Mouse (Mus musculus) midbrain, embryonic 13.5 days (tissue): ENCODE data around the gene Cdk12. TPM values are rescaled to one million over a fixed set of nuclear protein-coding genes. Genes with fewer than 3 reads are reported as not detected.

ENCODE experiments used
- ATAC-seq: fragments of 200-750 bp; cut with Nextera tagmentation; 2 replicates; pipeline ENCODE4 v1.8.0; 2017; ENCODE audit warnings: mild to moderate bottlenecking, moderate TSS enrichment, moderate library complexity
- H3K27ac ChIP-seq: fragments of 300-500 bp; sonication (generic); 2 replicates; pipeline ENCODE4 v1.5.1; 2015; ENCODE audit warnings: inconsistent platforms, mild to moderate bottlenecking, moderate library complexity
- H3K27me3 ChIP-seq: fragments of 300-500 bp; sonication (generic); 2 replicates; pipeline ENCODE4 v1.6.1; 2015; ENCODE audit warnings: mild to moderate bottlenecking, inconsistent platforms
- H3K36me3 ChIP-seq: fragments of 300-500 bp; sonication (generic); 2 replicates; pipeline ENCODE4 v1.6.1; 2015; ENCODE audit warnings: mild to moderate bottlenecking, inconsistent platforms
- H3K4me1 ChIP-seq: fragments of 300-500 bp; sonication (generic); replicated peaks from 2 replicates; pipeline ENCODE4 v1.6.1; 2015; ENCODE audit warnings: inconsistent platforms
- H3K4me2 ChIP-seq: fragments of 300-500 bp; sonication (generic); replicated peaks from 2 replicates; pipeline ENCODE4 v1.6.1; 2015; ENCODE audit warnings: moderate library complexity, mild to moderate bottlenecking, inconsistent platforms
- H3K4me3 ChIP-seq: fragments of 300-500 bp; sonication (generic); replicated peaks from 2 replicates; pipeline ENCODE4 v1.5.1; 2015; ENCODE audit warnings: mild to moderate bottlenecking, inconsistent platforms
- H3K9ac ChIP-seq: fragments of 300-500 bp; sonication (generic); replicated peaks from 2 replicates; pipeline ENCODE4 v1.6.1; 2015; ENCODE audit warnings: mild to moderate bottlenecking, inconsistent platforms
- H3K9me3 ChIP-seq: fragments of 300-500 bp; sonication (generic); 2 replicates; pipeline ENCODE4 v1.6.1; 2016; ENCODE audit warnings: mild to moderate bottlenecking, inconsistent platforms
- WGBS: fragments of 180-500 bp; shearing (Covaris S2); methylation state at CpG from one replicate; pipeline ENCODE4 v1.1.7; 2015; 5-methylcytosine and 5-hydroxymethylcytosine counted together
- polyA plus RNA-seq: library from polyadenylated mRNA; unstranded; fragments of >200 nt; fragmentation: Nextera tagmentation; extraction: Ambion mirVana; gene quantifications from 2 replicates; pipeline ENCODE4 v1.2.1, GENCODE M21; 2015

The Cdk12 gene
- polyA plus RNA-seq, 1 experiment from 2014 or later: 12.9 TPM

DNA sequence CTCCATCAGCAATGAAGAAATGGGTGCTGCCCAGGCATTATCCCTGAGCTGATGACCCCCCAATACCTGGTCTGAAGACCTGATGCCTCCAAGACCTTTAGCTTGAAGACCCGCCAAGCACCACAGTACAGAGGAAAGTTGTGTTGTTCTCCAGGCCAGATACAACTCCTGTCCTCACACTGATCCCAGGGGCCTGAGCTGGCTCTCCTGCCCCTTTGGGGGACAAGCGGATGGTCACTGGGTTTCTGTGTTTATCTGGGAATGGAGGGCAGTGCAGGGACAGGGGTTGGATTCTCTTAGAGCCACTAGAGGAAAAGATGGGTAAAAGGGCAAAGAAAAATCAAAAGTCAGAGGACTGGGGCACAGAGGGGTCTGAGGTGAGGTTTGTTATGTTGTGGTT is 117.1 kb downstream of the Cdk12 start:
- Histone ChIP-seq H3K4me1 (peaks cover 16% of the 10 kb centered on the region), H3K4me2 (no peak overlapping the region), H3K9ac (no peak overlapping the region), H3K27ac (no peak overlapping the region), H3K9me3 (no peaks in the 10 kb centered on the region), H3K4me3 (no peak overlapping the region), H3K27me3 (peaks cover 100% of the 10 kb centered on the region), H3K36me3 (no peaks in the 10 kb centered on the region)
- WGBS: 3% methylated on average over 2 of the region's 2 CpGs
- ATAC-seq: no peak

DNA sequence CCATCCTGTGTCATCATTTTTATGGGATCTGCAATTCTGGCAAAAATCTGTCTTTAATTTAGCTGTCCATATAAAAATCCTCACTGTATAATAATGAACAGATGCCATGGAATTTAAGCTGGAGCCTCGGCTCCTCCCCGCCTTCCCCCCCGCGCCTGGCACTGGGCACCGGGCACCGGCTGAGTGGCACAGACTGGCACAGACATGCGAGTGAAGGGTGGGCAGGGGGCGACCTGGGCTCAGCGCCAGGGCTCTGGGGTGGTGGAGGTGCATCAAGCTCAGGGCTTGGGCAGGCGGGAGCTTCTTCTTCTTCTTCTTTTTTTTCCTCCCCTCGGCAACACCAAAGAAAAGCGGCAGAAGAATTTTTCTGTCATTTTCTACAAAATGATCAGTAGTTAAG is 117.5 kb downstream of the Cdk12 start:
- ATAC-seq: no peak
- WGBS: 8% methylated on average over 12 of the region's 12 CpGs
- peaks cover 16% of the 10 kb centered on the region for H3K4me1 ChIP-seq
- H3K27me3 ChIP-seq: peaks cover 100% of the 10 kb centered on the region
- no peaks in the 10 kb centered on the region for H3K36me3 ChIP-seq
- no peak overlapping the region for H3K27ac ChIP-seq
- no peak overlapping the region for H3K4me2 ChIP-seq
- H3K9me3 ChIP-seq: no peaks in the 10 kb centered on the region
- H3K9ac ChIP-seq: no peak overlapping the region
- H3K4me3 ChIP-seq: no peak overlapping the region

DNA sequence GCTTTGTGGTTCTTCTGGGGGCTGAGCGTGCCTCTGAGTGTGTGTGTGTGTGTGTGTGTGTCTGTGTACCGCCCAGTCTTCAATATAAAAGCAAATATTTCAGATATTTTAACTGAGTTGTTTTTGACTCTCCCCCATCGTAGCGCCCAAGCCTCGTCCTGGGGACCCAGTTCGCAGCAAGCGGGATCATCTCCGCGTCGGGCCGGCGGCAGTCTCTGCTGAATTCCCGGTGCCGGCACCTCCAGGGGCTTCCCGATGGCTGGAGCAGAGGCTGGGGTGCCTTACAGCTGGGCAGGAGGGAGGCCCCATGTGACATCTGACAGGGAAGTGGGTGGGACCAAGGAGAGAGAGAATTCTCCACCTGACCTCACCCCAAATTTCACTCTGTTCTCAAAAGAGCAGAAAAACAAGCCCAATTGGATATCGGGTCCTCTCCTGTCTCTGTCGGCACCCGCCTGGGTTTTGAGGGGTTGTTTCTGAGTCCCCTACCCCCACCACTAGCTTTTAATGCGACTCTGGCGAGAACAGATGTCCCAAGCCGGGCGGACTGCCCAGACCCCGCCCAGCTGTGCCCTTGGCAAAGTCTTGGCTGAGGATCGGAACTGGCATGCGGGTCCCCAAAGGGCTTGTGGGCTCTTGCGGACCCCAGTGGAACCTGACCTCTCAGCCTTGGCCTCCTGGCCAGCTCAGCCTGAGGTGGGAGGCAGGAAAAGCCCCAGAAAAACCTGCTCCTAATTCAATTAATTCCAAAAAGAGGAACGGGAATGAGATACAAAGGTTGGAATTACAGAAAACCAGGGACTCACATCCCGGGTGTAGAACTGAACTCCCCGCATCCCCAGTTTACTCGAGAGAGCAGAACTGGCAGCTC is 118.2 kb downstream of the Cdk12 start:
- no peak overlapping the region for H3K27ac ChIP-seq
- H3K4me2 ChIP-seq: peak overlapping the region; percentile 25
- H3K9ac ChIP-seq: no peak overlapping the region
- WGBS: 2% methylated on average over 28 of the region's 30 CpGs
- H3K4me1 ChIP-seq: peaks cover 16% of the 10 kb centered on the region
- no peak for ATAC-seq
- H3K9me3 ChIP-seq: no peaks in the 10 kb centered on the region
- peaks cover 100% of the 10 kb centered on the region for H3K27me3 ChIP-seq
- no peaks in the 10 kb centered on the region for H3K36me3 ChIP-seq
- no peak overlapping the region for H3K4me3 ChIP-seq

DNA sequence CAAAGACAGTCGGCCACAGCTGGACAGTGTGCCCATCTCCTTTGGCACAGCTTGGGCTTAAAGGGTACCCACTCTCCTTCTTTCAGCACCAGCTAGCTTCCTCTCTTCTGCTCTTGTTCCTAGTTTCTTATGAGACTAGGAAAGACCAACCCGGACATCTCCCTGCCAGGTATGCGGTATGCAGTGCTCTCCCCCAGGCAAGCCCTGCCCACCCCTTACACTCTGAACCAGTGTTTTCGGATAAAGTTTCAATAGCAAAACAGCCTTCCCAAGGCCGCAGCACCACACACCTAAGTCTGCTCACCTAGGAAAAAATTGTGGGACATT is 118.8 kb downstream of the Cdk12 start:
- no peak overlapping the region for H3K4me2 ChIP-seq
- no peaks in the 10 kb centered on the region for H3K36me3 ChIP-seq
- no peak overlapping the region for H3K27ac ChIP-seq
- peaks cover 16% of the 10 kb centered on the region for H3K4me1 ChIP-seq
- H3K4me3 ChIP-seq: no peak overlapping the region
- ATAC-seq: no peak
- H3K27me3 ChIP-seq: peaks cover 100% of the 10 kb centered on the region
- no peaks in the 10 kb centered on the region for H3K9me3 ChIP-seq
- no peak overlapping the region for H3K9ac ChIP-seq
- 7% methylated on average over 5 of the region's 5 CpGs for WGBS

DNA sequence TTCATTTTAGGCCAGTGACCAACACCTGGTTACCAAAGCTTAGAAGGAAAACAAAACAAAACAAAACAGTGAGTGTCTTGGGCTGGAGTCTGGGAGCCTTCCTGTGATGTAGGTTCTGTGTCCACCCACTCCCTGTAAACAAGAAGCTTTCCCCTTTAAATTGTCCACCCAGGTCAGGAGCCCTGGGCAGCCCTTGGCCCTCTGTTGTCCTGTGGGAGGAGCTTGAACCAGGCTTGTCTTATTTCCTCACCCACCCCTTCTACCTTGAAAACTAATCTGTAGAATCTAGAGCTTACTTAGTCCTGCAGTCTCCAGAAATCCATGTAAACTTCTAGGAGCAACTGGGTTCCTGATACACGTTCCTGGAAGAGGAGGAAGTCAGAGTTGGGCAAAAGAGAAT is 119.3 kb downstream of the Cdk12 start:
- Histone ChIP-seq H3K27ac (no peak overlapping the region), H3K4me2 (no peak overlapping the region), H3K4me1 (peaks cover 21% of the 10 kb centered on the region), H3K9me3 (no peaks in the 10 kb centered on the region), H3K4me3 (no peak overlapping the region), H3K27me3 (peaks cover 100% of the 10 kb centered on the region), H3K9ac (no peak overlapping the region), H3K36me3 (no peaks in the 10 kb centered on the region)
- WGBS: 0% methylated on average over 1 of the region's 1 CpGs
- ATAC-seq: no peak

DNA sequence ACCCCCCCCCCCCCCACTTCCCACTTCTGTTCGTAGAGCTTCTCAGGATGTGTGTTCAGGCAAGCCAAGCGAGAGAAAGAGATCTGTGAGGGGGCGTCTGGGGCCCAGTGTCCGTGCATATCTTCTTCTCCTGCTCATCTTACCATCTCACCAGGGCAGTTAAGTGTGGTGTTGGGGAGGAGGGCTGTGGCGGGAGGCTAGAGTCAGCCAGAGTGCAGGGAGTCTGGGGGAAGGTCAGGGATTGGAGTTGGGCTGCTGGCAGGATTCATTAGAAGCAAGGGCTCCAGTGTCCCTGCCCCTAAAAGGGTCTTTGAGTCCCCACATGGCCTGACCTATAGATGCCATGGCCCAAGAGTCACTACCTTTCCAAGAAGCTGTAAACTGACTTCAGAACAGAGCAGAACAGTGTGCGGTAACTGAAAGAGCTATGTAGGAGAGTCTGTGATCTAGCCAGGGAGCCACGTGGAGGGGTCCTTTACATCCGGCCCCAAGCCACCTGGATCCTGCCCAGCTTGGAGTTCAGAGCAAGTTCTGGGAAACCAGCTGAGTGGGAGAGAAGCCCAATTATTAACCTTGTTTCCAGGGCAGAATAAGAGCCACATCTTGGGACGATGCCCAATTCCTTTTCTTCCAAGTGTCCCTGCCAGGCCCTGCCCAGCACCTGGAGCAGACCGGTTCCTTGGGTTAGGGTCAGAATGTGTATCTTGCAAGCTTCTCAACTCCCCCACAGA is 120.4 kb downstream of the Cdk12 start:
- H3K4me1 ChIP-seq: peaks cover 32% of the 10 kb centered on the region
- no peak overlapping the region for H3K9ac ChIP-seq
- peaks cover 100% of the 10 kb centered on the region for H3K27me3 ChIP-seq
- no peak for ATAC-seq
- no peak overlapping the region for H3K4me2 ChIP-seq
- under 1% methylated on average over 10 of the region's 10 CpGs for WGBS
- H3K27ac ChIP-seq: no peak overlapping the region
- H3K36me3 ChIP-seq: no peaks in the 10 kb centered on the region
- no peaks in the 10 kb centered on the region for H3K9me3 ChIP-seq
- H3K4me3 ChIP-seq: no peak overlapping the region

DNA sequence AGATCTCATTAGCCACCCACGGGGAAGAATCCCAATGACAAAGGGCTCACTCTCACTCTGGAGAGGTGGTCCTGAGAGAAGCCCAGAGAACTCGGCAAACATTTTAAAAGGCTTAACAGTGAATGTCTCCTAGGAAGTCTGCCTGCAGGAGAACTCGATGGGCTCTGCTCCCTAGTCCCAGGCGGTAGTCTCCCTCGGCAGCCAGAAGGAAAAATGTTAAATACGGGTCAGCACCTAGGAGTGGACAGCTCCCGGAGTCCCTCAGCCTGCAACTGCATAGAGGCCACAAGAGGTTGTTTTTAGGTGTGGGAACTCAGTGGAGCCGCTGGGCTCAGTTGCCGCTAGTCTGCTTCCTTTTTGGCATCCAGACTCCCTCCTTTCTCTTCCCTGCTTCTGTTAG is 121.1 kb downstream of the Cdk12 start:
- no peak overlapping the region for H3K4me2 ChIP-seq
- no peaks in the 10 kb centered on the region for H3K36me3 ChIP-seq
- H3K4me3 ChIP-seq: no peak overlapping the region
- whole genome bisulfite sequencing: under 1% methylated on average over 9 of the region's 9 CpGs
- H3K4me1 ChIP-seq: peaks cover 31% of the 10 kb centered on the region
- peaks cover 99% of the 10 kb centered on the region for H3K27me3 ChIP-seq
- no peak overlapping the region for H3K27ac ChIP-seq
- no peak for ATAC-seq
- no peak overlapping the region for H3K9ac ChIP-seq
- H3K9me3 ChIP-seq: no peaks in the 10 kb centered on the region

DNA sequence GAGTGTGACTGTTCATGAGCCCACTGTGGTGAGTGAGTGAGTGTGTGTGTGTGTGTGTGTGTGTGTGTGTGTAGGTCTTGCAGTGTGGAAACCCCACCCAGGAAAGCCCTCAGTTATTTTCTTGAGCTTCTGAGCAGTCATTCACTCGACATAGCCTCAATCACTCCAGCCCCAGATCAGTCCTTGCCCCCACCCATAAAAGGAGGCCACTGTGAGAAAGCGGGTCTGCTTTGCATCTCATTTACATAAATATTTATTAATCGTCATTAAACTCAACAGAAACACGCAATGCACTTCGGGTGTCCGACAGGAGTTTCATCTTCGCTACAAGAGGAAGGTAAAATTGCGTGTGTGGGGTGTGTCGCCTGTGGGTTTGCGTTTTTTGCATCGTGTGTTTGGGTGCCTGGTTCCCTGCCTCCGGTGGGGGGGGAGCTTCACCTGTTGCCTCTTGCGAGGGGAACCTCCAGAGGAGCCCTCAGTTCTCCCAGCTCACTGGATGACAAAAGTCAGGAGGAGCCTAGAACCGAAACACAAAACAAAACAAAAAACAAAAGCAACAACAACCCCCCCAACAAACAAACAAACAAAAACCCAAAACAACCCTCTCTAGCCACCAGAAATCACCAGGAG is 122.4 kb downstream of the Cdk12 start:
- H3K4me3 ChIP-seq: peak overlapping the region; percentile 15
- no peak overlapping the region for H3K27ac ChIP-seq
- H3K4me2 ChIP-seq: 0 out of 2 replicates have a peak overlapping the region, but pooled peaks have one; percentile 20
- no peaks in the 10 kb centered on the region for H3K36me3 ChIP-seq
- peaks cover 36% of the 10 kb centered on the region for H3K4me1 ChIP-seq
- no peak for ATAC-seq
- H3K9me3 ChIP-seq: no peaks in the 10 kb centered on the region
- H3K9ac ChIP-seq: no peak overlapping the region
- 2% methylated on average over 14 of the region's 14 CpGs for WGBS
- peaks cover 99% of the 10 kb centered on the region for H3K27me3 ChIP-seq

DNA sequence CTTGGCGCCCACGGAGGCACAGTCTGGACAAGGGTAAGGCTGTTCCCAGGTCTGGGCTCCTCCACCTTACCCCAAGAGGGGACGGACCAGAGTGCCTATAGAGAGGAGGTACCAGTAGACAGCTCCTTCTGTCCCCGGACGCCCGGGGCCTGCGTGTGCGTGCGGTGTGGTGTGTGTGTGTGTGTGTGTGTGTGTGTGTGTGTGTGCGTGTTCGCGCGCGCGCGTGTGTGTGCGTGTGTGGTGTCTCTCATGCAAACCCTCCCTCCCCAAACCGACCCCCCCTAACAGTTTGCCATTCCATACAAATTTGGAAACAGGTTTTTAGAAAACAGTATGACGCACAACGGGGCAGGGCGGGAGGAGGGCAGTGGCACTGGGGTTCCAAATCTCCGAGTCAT is 123.0 kb downstream of the Cdk12 start:
- H3K27me3 ChIP-seq: peaks cover 99% of the 10 kb centered on the region
- H3K4me3 ChIP-seq: peak overlapping the region; percentile 15
- no peak overlapping the region for H3K9ac ChIP-seq
- peak overlapping the region; percentile 20; the same call in 1 of the 2 replicates for H3K4me2 ChIP-seq
- 1% methylated on average over 21 of the region's 22 CpGs for WGBS
- H3K9me3 ChIP-seq: no peaks in the 10 kb centered on the region
- peaks cover 34% of the 10 kb centered on the region for H3K4me1 ChIP-seq
- no peak for ATAC-seq
- H3K27ac ChIP-seq: no peak overlapping the region
- no peaks in the 10 kb centered on the region for H3K36me3 ChIP-seq

DNA sequence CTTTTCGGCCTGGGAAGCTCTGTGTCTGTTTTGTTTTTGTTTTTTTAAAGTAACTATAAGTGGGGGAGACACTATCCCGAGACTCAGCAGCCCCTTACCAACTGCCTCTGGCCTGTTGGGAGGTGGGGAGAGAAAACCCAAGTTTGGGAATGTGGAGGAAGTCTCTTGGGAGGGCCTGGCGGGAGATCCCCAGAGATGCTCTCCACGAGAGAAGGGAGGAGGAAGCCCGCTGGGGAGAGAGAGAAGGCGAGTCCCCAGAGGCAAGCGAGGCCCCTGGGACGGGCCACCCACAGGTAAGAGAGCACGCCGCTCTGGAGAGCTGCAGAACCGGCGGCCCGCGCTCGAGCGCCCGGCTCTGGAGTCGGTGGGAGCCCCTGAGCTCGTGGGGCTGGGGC is 123.9 kb downstream of the Cdk12 start:
- H3K9ac ChIP-seq: peak overlapping the region; percentile 66; the same call in 1 of the 2 replicates
- WGBS: 1% methylated on average over 19 of the region's 19 CpGs
- no peaks in the 10 kb centered on the region for H3K9me3 ChIP-seq
- no peak overlapping the region for H3K27ac ChIP-seq
- peak overlapping the region; percentile 43 for H3K4me3 ChIP-seq
- H3K4me1 ChIP-seq: peaks cover 27% of the 10 kb centered on the region
- peak overlapping the region; percentile 51 for H3K4me2 ChIP-seq
- H3K36me3 ChIP-seq: no peaks in the 10 kb centered on the region
- peaks cover 99% of the 10 kb centered on the region for H3K27me3 ChIP-seq
- no peak for ATAC-seq

DNA sequence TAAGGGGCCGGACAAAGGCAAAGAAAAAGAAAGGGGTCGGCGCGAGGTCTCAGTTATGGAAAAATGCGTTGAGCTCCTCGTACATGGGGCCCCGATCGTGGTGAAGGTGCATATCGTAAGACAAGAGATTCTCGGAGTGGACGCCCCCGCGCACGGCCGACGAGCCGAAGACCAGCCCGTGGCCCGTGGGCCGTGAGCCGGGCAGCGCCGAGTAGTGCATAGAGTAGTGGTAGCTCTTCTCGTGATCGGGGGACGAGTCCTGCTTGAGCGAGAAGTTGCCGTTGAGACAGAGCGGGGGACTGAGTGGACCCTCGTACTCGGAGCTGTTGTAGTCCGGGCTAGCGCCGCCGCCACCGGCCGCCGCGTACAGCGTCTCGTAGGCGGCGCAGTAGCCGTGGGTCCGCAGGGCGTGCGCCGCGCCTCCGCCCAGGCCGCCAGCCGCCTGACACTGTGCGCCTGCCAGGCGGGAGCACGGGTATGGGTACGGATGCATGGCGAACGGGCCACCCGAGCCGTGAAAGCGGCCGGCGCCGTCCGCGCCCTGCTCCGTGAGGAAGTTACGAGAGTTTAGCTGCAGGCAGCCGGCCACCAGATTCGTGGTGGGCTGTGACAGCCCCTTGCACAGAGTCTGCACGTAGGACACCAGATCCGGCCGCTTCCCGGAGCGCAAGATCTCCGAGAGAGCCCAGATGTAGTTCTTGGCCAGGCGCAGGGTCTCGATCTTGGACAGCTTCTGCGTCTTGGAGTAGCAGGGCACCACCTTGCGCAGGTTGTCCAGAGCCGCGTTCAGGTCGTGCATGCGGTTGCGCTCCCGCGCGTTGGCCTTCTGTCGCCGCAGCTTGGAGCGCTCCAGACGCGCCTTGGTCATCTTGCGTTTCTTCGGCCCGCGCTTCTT is 124.5 kb downstream of the Cdk12 start:
- Histone ChIP-seq H3K27me3 (peaks cover 99% of the 10 kb centered on the region), H3K9ac (peak overlapping the region; percentile 66), H3K4me3 (peak overlapping the region; percentile 43), H3K4me1 (peaks cover 27% of the 10 kb centered on the region), H3K4me2 (peak overlapping the region; percentile 51), H3K27ac (peak overlapping the region; percentile 67), H3K9me3 (no peaks in the 10 kb centered on the region), H3K36me3 (no peaks in the 10 kb centered on the region)
- ATAC-seq: peak; percentile 25; the same call in 1 of the 2 replicates
- under 1% methylated on average over 90 of the region's 97 CpGs for WGBS
